Mouse (Mus musculus) G1E-ER4 (cell line): Measurements from ENCODE around the gene Hnrnpm. TPM values are rescaled to one million over a fixed set of nuclear protein-coding genes. Genes with fewer than 3 reads are reported as not detected.

Source experiments
- GATA1 ChIP-seq: IDR thresholded peaks from one replicate; pipeline ENCODE4 v1.8.0; 2012; ENCODE audit warnings: low read length, inconsistent platforms
- polyA plus RNA-seq: library from polyadenylated mRNA; stranded (reverse); fragments of >175 nt; gene quantifications from 2 replicates; pipeline ENCODE4 v1.2.3, GENCODE M21; 2012

The Hnrnpm gene
- polyA plus RNA-seq, 1 experiment, result 1,843 TPM

GRCm38 (mm10) chr17:33681767-33682166 is 4.9 kb downstream of the Hnrnpm start:
- TF ChIP-seq GATA1, result no peak

GRCm38 (mm10) chr17:33678771-33679170 is 7.9 kb downstream of the Hnrnpm start:
- no peak for TF ChIP-seq GATA1

GRCm38 (mm10) chr17:33676086-33676485 is 10.6 kb downstream of the Hnrnpm start:
- TF ChIP-seq GATA1, result no peak

DNA sequence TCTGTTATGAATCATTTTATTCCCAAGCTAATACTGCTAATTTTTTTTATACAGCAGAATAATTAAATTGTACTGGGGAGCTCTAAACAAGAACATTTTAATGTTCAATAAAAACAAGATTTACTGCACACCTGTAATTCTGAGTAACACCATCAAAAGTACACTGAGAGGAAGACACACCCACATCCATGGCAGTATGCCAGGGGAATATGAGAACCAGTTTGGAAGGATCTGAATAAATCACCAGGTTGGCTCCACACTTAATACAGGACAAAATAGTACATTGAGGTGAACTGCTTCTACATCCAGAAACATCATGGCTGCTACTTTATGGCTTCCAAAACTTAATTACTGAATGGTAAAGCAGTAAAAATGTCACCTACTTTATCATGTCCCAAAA is 11.2 kb downstream of the Hnrnpm start:
- no peak for TF ChIP-seq GATA1

DNA sequence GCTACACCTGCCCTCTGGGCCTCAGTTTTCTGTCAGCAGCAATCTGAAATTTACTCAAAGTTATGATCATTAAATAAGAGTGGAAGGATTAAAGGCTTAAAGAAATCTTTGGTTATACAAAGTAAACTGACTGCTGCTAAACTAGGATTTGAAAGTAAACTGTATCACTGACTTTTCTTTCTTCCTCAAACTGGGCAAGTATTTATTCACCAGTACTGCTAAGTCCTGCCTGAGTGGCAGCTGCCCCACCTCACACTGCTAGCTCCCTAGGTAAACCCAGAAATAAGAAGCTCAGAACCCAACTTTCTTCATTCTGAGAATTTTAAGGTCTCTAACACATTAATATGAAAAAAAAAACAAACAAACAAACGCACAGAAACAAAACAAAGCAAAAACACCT is 12.8 kb downstream of the Hnrnpm start:
- TF ChIP-seq GATA1, result no peak

DNA sequence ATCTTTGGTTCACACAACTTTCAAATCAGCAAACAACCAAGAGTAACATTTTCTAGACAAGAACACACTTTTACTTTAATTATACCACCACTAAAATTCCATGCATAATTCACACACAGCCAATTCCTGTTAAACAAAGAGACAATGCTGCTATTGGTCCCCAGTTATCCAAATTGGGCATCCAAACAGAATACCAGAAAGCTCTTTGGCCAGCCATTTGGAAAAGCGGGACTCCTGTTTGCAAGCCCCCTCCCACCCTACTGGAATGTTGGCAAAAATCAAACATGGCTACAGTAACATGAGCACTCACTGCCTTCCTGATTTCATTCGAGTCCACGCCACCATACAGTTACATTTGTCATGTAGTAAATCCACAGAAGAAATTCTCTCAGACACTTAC is 17.0 kb downstream of the Hnrnpm start:
- TF ChIP-seq GATA1, result no peak

DNA sequence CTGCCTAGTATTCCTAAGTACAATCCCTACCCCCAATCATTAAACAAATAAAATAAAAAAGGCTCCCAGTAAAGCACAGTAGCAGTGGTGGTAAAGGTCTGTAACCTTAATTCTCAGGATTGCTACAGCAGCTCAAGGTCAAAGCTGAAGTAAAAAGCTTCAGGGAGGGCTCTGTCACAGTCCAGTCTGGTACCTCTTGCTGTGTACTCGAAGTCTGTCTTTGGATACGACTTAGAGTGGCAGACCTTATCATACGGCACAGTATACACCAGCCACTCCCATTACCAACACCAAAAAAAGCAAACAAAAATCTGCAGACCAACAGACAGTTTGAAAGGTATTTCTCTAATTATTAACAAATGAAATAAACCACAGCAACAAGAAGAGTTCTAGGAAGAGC is 19.8 kb downstream of the Hnrnpm start:
- TF ChIP-seq GATA1, result no peak

DNA sequence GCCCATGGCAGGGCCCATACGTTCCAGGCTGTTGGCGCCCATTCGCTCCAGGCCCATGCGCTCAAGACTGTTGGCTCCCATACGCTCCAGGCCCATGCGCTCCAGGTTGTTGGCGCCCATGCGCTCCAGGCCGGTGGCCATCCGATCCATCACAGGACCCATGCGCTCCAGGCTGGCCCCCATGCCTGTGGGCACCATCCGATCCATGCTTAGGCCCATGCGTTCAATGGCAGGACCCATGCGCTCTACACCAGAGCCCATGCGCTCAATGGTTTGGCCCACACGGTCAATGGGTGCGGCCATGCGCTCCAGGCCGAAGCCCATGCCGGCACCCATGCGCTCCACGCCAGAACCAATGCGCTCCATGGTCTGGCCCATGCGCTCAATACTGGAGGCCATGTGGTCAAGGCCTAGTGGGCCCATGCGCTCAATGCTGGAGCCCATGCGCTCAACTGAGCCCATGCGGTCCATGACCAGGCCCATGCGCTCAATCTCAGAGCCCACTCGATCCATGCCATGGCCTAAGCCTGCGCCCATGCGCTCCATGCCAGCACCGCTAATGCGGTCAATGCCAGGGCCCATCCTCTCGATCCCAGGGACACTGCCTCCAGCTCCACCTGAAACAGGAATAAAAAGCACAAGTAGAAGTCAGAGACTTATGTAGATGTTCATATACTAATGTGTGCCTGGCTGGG is 36.7 kb downstream of the Hnrnpm start:
- no peak for TF ChIP-seq GATA1

DNA sequence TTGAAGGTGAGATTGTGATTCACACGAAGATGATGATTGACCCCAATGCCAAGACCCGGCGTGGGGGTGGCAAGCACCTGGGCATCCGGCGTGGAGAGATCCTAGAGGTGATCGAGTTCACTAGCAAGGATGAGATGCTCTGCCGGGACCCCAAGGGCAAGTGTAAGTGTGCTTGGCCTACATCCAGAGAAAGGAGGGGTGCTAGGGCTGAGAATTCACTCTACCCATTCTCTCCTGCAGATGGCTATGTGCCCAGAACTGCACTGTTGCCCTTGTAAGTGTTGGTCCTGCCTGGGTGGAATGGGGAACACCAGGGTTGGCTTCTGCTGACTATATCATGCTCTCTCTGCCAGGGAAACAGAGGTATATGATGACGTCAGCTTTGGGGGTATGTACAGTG is 41.6 kb downstream of the Hnrnpm start:
- TF ChIP-seq GATA1, result no peak

- no peak for TF ChIP-seq GATA1
These were observed 42.6 kb downstream of the Hnrnpm start for GRCm38 (mm10) chr17:33644068-33644467.

DNA sequence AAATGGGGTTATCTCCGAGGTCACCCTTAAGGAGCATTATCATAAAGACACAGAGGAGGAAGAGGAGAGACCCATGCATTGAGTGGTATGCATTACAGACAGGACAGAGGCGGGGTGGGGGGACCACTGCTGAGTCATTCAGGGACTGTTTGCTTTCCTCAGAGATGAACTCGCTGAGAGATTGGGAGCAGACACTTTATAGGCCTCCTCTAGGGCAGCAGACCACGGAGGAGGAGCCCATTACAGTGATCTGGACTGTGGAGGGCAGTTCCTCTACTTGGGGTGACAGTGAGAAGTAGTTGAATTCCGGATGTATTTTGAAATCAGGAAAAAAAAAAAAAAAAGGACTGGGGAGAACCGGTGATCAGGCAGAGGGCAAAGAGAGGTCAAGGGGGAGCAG is 46.9 kb downstream of the Hnrnpm start:
- TF ChIP-seq GATA1, result no peak

DNA sequence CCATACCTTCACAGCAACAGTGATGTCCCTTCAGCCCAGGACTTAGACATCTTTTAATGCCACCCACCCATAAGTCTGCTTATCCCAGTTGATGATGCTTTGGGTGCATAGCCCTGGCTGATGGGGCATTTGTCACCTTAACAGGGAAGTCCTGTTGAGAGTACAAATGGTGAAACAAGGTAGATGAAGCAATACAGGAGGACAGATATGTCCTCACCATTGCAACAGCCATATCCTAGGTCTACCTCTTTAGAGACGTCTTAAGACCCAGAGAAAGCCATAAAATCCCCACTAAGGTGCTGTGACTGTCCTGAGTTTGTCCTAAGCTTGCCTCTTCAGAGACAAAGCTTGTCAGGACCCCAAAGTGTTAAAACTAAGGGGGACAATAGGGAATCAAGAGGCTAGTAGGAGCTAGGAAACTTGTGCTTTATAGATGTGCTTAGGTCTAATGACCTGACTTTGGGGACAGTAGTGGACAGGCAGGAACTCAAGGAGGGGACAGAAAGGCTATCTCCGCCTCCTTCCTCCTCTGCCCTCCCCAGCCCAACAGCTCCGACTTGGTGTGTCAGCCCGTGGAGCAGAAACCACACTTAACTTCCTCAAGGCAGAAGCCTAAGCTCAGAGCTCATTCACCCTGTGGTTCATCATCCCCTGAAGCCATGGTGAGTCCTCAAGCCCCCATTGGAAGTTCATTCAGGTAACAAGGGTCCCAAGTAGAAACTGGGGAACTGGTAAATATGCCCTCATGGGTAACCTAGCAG is 49.0 kb downstream of the Hnrnpm start, which contains the start of gene Pram1:
Gene Pram1, plus strand, starts transcription at position 541 of the 761 bp plus-strand sequence.
- TF ChIP-seq GATA1, result no peak

GRCm38 (mm10) chr17:33637038-33637437 is 49.6 kb downstream of the Hnrnpm start:
- no peak for TF ChIP-seq GATA1

GRCm38 (mm10) chr17:33631796-33632195 is 54.9 kb downstream of the Hnrnpm start:
- TF ChIP-seq GATA1, result no peak

DNA sequence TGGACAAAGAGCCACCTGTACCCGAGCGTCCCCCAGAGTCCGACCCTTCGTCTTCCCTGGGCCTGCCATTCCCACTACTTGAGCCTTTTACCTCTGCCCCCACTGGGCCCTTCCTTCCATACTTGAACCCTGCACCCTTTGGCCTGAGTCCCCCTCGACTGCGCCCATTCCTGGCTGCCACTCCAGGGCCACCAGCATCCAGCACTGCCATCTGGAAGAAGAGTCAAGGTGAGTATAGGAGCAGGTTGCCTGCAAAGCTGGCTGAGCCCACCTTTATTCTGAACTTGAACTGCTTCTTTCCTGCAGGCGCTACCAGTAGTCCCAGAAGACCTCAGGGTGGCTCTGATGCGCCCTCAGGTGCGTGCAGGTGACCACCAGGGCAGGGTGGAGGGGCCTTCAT is 55.4 kb downstream of the Hnrnpm start:
- no peak for TF ChIP-seq GATA1

DNA sequence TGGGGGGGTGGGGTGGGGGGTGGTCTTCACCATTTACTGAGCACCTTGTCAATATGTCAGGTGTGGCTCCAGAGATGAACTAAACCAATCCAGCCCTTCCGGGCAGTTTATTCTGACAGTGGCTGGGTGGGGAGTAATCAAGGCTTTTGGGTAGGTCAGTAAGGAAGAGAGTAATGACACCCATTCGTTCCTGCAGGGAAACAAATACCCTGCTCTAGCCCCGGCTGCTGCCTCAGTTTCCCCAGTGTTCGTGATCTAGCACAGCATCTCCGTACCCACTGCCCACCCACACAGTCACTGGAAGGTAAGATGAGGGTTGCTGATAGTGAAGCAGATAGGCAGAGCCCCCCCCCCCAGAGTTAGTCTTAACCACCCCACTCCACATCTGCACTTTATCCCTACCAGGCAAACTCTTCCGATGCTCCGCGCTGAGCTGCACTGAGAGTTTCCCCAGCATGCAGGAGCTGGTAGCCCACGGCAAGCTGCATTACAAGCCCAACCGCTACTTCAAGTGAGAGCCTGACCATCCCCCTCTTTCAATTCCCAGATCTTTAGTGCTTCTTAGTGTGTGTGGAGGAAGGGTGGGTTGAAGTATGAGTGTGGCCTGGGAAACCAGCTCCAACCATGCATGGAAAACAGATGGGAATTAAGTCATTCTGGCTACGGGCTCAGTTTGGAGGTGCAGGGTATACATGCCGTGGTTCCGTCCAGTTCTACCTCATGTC is 56.3 kb downstream of the Hnrnpm start:
- TF ChIP-seq GATA1, result no peak
